Mouse (Mus musculus) ES-E14 (cell line): ENCODE measurements at regions not wholly inside any gene's neighbourhood (a gene's known extent, or its start where the extent isn't known, plus 50 kb on each side); places are given as distances from the start of the nearest gene placed in this dataset.

Experiments
- DNase-seq: peaks from one replicate; pipeline ENCODE4 v3.0.0-alpha.2; 2013; ENCODE audit warnings: low read depth, low spot score
- H3K27ac ChIP-seq: 2 replicates; pipeline ENCODE4 v1.5.1; 2012; ENCODE audit warnings: low read depth, mild to moderate bottlenecking, low read length, moderate library complexity, mixed read lengths; ENCODE audit not compliant: poor library complexity, insufficient read depth, severe bottlenecking
- H3K36me3 ChIP-seq: 2 replicates; pipeline ENCODE4 v1.6.1; 2012; ENCODE audit warnings: mild to moderate bottlenecking, low read length, moderate library complexity, mixed read lengths; ENCODE audit not compliant: control insufficient read depth, poor library complexity, insufficient read depth, severe bottlenecking
- H3K4me1 ChIP-seq, 2 experiments: fragments of 150-350 bp in 1 of 2; sonication (generic) in 1 of 2; 2 replicates each; pipeline ENCODE4 v1.6.1; 2012; ENCODE audit warnings: low read length in 2 of 2, mild to moderate bottlenecking in 1 of 2, mixed read lengths in 1 of 2; ENCODE audit not compliant: control insufficient read depth in 2 of 2, insufficient read depth in 2 of 2, poor library complexity in 1 of 2
- H3K4me3 ChIP-seq, 2 experiments: fragments of 150-350 bp in 1 of 2; sonication (generic) in 1 of 2; 2 replicates each; pipeline ENCODE4 v1.5.1; 2012; ENCODE audit warnings: low read length in 2 of 2, low read depth in 1 of 2, mild to moderate bottlenecking in 1 of 2, mixed read lengths in 1 of 2; ENCODE audit not compliant: insufficient read depth in 1 of 2, poor library complexity in 1 of 2, severe bottlenecking in 1 of 2
- H3K9ac ChIP-seq: 2 replicates; pipeline ENCODE4 v1.6.1; 2012; ENCODE audit warnings: low read depth, mild to moderate bottlenecking, low read length, mixed read lengths; ENCODE audit not compliant: poor library complexity, insufficient read depth, severe bottlenecking
- H3K9me3 ChIP-seq: fragments of 150-350 bp; sonication (generic); 2 replicates; pipeline ENCODE4 v1.6.1; 2012; ENCODE audit warnings: low read depth, mild to moderate bottlenecking, low read length; ENCODE audit not compliant: control insufficient read depth, insufficient read depth
- CHD2 ChIP-seq: IDR thresholded peaks from 2 replicates; pipeline ENCODE4 v1.6.1; 2014; ENCODE audit warnings: mild to moderate bottlenecking, low read depth, low read length, inconsistent platforms
- HCFC1 ChIP-seq: IDR thresholded peaks from 2 replicates; pipeline ENCODE4 v1.6.1; 2012; ENCODE audit warnings: low read length, inconsistent platforms, borderline replicate concordance; ENCODE audit not compliant: insufficient read depth
- MAFK ChIP-seq: IDR thresholded peaks from 2 replicates; pipeline ENCODE4 v1.6.1; 2014; ENCODE audit warnings: mild to moderate bottlenecking, low read depth, low read length, inconsistent platforms; ENCODE audit not compliant: insufficient read depth
- ZC3H11A ChIP-seq: IDR thresholded peaks from 2 replicates; pipeline ENCODE4 v1.6.1; 2012; ENCODE audit warnings: low read depth, mild to moderate bottlenecking, inconsistent platforms, low read length, borderline replicate concordance
- ZNF384 ChIP-seq: IDR thresholded peaks from 2 replicates; pipeline ENCODE4 v1.6.1; 2012; ENCODE audit warnings: low read depth, low read length, inconsistent platforms
- in situ Hi-C, 2 experiments: fragments of 600-800 bp; cut with MboI; formaldehyde crosslinking; loops; one replicate each; pipeline ENCODE4 v1.15.1; 2025; ENCODE audit warnings: low sequenced_read_pairs in 2 of 2, inconsistent platforms in 1 of 2; ENCODE audit not compliant: unreplicated experiment in 2 of 2

- no peak for DNase-seq
- no peak for TF ChIP-seq ZNF384
- no peak for TF ChIP-seq CHD2
- no peak for TF ChIP-seq HCFC1
- no peak for TF ChIP-seq MAFK
- no peak for TF ChIP-seq ZC3H11A
- no peaks in the 10 kb centered on the region for H3K9me3 ChIP-seq
- no peak overlapping the region for H3K4me3 ChIP-seq
- H3K27ac ChIP-seq: no peak overlapping the region
- H3K4me1 ChIP-seq: no peaks in the 10 kb centered on the region
- H3K36me3 ChIP-seq: no peaks in the 10 kb centered on the region
- no peak overlapping the region for H3K9ac ChIP-seq
- in situ Hi-C loops: no loop called here
Observed at GRCm38 (mm10) chr15:22152678-22153077, 396.1 kb upstream of the Cdh18 start.

- Histone ChIP-seq H3K27ac (no peak overlapping the region), H3K9ac (no peak overlapping the region), H3K4me3 (no peak overlapping the region), H3K36me3 (no peaks in the 10 kb centered on the region), H3K4me1 (no peaks in the 10 kb centered on the region), H3K9me3 (no peaks in the 10 kb centered on the region)
- no peak for DNase-seq
- no peak for TF ChIP-seq HCFC1
- in situ Hi-C loops: no loop called here
Observed at GRCm38 (mm10) chr15:22170302-22170701, 378.5 kb upstream of the Cdh18 start.

DNA sequence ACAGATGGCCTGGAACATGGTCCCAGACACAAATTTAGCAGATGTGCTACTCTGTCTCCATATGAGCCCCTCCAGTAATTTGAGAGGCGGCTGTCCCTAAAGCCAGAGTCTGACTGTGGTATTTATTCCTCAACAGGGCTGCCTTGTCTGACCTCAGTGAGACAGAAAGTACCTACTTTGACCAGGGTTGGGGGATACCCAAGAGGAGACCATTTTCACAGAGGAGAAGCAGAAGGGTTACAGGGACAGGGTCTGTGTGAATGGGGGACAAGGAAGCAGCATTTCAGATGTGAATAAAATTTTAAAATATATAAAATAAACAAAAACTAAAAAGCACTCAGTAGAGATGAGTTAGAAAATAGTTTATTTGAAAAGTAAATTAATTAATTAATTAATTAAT, 339.8 kb upstream of the Cdh18 start:
- H3K9me3 ChIP-seq: no peaks in the 10 kb centered on the region
- TF ChIP-seq HCFC1 (no peak), MAFK (no peak), CHD2 (no peak), ZNF384 (no peak), ZC3H11A (no peak)
- no peak for DNase-seq
- H3K4me1 ChIP-seq: no peaks in the 10 kb centered on the region
- H3K9ac ChIP-seq: no peak overlapping the region
- H3K4me3 ChIP-seq: no peak overlapping the region
- H3K36me3 ChIP-seq: no peaks in the 10 kb centered on the region
- H3K27ac ChIP-seq: no peak overlapping the region
- in situ Hi-C loops: no loop called here

DNA sequence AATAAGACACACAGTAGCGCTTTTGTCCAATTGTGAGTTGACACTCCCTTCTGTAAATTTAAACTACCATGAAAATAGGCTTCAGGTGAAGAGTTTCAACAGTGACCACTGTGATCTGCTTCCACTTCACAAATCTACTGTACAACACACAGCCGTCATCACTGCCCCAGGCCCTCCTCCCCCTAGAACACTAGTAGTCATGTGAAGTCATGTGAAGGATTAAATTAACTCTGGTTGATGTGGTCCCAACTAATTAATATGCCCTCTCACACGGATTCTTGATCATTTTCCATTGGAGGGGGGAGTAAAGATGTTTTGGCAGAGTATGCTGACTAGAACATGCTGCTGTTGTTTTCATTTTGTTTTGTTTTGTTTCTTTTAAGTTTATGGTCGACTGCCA, 316.2 kb upstream of the Cdh18 start:
- Histone ChIP-seq H3K4me1 (no peaks in the 10 kb centered on the region), H3K9ac (no peak overlapping the region), H3K27ac (no peak overlapping the region), H3K4me3 (no peak overlapping the region), H3K9me3 (no peaks in the 10 kb centered on the region), H3K36me3 (no peaks in the 10 kb centered on the region)
- in situ Hi-C loops: no loop called here
- TF ChIP-seq ZC3H11A (no peak), ZNF384 (no peak), CHD2 (no peak), MAFK (no peak), HCFC1 (no peak)
- no peak for DNase-seq

GRCm38 (mm10) chr15:22280919-22281318, 267.9 kb upstream of the Cdh18 start:
- H3K4me1 ChIP-seq: no peaks in the 10 kb centered on the region
- no peak overlapping the region for H3K27ac ChIP-seq
- H3K9me3 ChIP-seq: no peaks in the 10 kb centered on the region
- no peak for DNase-seq
- in situ Hi-C loops: no loop called here
- no peak overlapping the region for H3K4me3 ChIP-seq
- no peak for TF ChIP-seq HCFC1
- no peak for TF ChIP-seq MAFK
- TF ChIP-seq ZC3H11A: no peak
- no peak for TF ChIP-seq ZNF384
- no peak for TF ChIP-seq CHD2
- H3K9ac ChIP-seq: no peak overlapping the region
- H3K36me3 ChIP-seq: no peaks in the 10 kb centered on the region
